Mouse (Mus musculus) cerebellum, adult 9-10 months (tissue): ENCODE measurements around the gene Idh3b.
A peak's percentile ranks its signal among the peaks of the same experiment; 100 is the strongest.

Experiments
- DNase-seq: peaks from one replicate; pipeline ENCODE4 v3.0.0; 2022

Gene Idh3b

GRCm38 (mm10) chr2:130283854-130284654 is at the start of gene Idh3b:
Idh3b (minus strand) TSS chr2:130284547.
- DNase-seq: peak; percentile 85

- no peak for DNase-seq
These were observed 45.2 kb upstream of the Idh3b start for GRCm38 (mm10) chr2:130329502-130329901.

DNA sequence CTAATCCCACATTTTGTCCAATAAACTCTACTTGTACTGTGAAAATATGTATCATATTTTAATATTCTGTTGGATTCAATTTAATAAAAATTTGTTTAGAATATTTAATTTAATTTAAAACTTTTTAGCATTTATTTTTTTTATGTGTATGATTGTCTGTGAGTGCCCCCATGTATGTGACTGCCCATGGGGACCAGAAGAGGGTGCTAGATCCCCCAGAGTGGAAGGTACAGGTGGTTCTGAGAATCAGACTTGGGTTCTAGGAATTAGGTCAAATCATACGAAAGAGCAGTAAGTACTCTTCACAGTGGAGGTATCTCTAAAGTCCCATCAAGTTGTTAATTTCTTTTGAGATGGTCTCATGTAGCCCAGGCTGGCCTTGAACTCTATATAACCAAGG is 42.7 kb upstream of the Idh3b start:
- no peak for DNase-seq

GRCm38 (mm10) chr2:130303014-130303413 is 18.7 kb upstream of the Idh3b start:
- no peak for DNase-seq

DNA sequence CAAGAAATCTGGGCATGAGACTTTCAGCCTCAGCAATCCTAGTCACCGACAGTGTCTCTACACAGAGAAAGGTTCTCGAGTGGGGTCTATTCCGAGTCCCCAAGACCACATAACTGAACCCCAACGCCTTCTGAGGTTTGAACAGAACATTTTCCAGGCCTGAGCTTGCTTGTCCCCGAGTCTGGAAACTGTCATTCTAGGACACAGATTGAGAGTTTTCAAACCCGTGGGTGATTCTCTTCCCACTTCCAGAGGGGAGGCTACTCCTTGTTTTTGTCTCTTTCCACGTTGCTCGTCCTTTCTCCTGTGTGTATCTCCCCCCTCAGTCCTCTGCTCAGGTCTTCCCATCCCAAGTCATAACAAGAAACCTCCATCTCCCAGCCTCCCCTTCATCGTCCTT is 13.2 kb upstream of the Idh3b start:
- no peak for DNase-seq

DNA sequence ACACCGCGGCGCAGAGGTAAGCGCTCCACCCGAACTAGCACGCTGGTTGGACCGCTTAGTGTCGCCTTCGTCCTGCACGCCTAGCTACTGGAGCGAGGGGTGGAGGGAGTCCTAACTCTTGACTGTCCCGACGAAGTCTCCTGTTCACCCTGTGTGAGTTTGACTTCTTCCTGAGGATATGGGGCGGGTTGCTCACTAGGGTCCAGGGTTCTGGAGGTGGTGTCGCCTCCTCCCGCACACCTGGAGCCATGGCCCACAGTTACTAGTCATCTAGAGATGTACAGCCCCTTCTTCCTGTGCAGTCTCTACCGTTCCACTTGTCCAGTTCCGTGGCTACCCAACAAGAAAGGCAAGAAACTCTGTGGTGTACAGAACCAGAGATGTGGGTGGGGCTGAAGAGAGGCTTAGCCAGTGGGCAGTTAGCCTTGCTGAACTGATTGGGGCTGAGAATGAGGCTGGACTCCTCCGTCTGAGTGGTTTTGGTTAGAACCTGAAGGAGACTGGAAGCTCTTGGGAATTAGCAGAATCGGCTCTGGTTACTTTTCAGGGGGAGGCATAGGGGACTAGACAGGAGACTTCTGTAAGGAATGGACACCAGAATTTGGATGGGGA is 11.9 kb upstream of the Idh3b start:
- no peak for DNase-seq

DNA sequence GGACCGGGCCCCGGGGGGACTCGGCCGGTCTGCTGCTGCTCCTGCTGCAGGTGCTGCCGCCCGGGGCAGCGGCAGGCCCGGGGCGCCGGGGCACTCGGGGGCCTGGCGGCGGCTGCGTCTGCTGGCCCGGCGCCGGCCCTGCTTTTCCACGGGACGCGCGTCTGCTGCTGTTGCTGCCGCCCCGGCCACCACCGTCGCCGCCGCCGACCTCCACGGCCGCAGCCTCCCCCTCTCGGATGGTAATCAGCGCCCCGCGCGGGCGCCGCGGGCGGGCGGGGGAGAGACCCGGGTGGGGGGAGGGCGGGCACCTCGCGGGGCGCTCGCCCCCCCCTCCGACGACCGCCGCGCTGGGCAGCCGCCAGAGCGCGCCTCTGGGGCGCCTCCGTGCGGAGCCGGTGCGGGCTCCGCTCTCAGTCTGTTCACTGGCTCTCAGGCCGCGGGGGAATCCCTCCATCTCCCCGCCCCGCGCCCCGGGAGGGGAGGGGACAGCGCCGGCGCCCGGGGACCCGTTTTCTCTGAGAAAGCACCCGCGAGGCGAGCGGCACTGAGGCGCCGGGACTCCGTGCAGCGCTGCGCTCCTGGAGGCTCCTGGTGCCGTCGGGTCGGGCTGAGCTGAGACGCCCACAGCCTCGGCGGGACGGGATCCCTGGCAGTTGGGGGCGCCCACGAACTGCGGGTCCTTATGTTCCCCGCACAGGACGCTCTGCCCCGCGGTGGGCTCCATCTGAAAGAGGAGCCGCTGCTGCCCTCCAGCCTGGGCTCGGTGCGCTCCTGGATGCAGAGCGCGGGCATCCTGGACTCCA is 11.2 kb upstream of the Idh3b start:
- peak; percentile 34 for DNase-seq

DNA sequence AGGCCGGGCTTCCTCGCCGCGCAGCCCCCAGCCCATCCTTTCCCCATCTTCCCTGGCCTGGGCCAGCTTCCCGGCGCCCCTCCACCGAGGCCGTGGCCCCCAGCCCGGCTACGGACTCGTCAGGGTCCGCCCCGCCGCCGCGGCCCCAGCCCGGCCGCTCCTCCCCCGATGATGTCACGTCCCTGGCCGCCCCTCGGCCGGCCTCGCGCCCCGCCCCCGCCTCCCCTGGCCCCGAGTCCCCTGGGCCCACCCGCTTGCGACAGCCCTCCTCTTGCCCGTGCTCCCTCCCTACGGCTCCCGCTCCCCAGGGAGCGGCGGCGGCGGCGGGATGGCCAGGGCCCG is 10.6 kb upstream of the Idh3b start, which contains the start of gene Ebf4:
TSS of gene Ebf4 (plus strand) at position 234 of the 342 bp plus-strand sequence.
- DNase-seq: peak; percentile 20

- DNase-seq: peak; percentile 20
These were observed 10.0 kb upstream of the Idh3b start for GRCm38 (mm10) chr2:130294218-130294935.

DNA sequence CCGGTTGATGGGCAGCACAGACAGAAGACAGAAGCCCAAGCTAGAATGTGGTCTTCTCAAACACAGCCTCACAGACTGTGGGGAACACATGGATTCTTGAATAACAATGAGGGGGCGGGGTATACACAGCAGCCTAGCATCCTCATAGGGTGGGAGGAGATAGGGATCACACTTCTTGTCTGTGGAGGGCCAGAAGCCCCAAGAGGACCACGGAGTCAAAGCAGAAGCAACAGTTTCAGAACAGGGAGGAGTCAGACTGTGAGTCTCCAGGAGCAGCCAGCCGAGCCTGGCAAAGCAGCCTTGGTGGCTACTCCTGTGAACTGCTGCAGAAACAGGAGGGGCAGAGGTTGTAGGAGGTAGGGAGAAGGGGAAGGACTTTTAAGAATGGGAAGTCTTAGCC is 9.1 kb upstream of the Idh3b start:
- DNase-seq: no peak

GRCm38 (mm10) chr2:130293009-130293408 is 8.7 kb upstream of the Idh3b start:
- DNase-seq: no peak

GRCm38 (mm10) chr2:130291434-130291833 is 7.1 kb upstream of the Idh3b start:
- DNase-seq: peak; percentile 86

GRCm38 (mm10) chr2:130289086-130289485 is 4.7 kb upstream of the Idh3b start:
- no peak for DNase-seq

DNA sequence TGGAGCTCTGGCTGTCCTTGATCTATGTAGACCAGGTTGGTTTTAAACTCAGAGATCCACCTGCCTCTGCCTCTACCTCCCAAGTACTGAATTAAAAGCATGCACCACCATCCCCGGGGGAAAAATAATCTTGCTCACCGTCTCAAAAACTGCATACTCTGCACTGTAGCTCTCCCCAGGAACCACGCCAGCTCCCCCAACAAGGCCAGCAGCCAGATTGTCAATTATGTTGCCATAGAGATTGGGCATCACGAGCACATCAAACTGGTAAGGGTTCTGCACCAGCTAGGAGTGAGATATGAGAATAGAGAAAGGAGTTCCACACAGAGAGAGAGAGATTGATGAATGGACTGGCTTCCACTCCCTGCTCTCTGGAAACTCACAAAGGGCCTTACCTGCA is 3.5 kb downstream of the Idh3b start:
- DNase-seq: peak; percentile 26

DNA sequence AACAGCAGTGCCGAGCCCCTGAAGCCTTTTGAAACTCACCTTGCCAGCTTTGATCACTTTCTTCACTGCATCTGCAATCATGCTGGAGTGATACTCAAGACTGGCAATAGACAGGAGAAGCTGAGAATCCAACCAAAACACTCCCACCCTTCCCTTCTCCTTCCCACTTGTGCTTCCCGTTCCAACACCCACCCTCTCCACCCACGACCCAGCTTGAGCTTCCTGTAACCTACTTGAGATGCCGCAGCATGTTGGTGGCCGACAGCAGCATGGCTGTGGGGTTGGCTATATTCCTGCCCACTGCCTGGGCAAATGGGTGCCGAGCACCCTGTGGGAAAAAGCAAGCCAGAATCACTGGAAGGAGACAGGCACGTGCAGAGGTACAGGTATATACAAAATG is 4.1 kb downstream of the Idh3b start:
- no peak for DNase-seq

- no peak for DNase-seq
These were observed 4.7 kb downstream of the Idh3b start for GRCm38 (mm10) chr2:130279600-130280091.

GRCm38 (mm10) chr2:130275649-130276048 is 8.7 kb downstream of the Idh3b start:
- DNase-seq: peak; percentile 55

GRCm38 (mm10) chr2:130274862-130275261 is 9.5 kb downstream of the Idh3b start:
- peak; percentile 50 for DNase-seq

DNA sequence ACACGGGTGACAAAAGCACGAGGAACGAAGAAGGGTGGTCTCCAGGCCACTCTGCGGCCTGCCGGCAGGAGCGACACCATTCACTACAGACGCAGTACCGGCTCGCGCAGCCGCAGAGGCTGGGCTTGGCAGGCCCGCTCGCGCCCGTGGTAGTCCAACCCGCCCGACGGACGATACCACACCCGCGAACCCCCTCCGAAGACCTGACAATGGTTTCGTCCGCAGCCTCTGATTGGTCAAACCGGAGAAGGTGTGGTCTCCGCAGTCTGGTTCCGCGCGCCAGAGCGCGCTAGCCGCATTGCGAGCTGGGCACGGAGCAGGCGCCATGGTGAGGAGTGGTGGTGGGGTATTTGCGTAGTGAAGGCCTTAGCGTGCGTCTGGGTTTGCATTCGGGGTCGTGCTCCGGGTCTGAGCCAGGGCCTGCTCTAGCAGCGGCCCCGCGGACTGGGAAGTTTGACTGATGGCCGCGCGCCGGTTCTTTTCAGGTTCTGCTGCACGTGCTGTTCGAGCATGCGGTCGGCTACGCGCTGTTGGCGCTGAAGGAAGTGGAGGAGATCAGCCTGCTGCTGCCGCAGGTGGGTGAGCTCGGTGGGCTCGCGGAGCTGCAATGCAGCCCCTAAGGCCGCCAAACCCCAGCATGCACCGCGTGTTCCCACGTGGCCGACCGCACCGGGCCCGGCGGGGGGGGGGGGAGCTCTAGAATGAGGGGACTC is 10.0 kb downstream of the Idh3b start, which contains the start of gene Nop56:
TSS of gene Nop56 (plus strand) at position 282 of the 713 bp plus-strand sequence.
- DNase-seq: peak; percentile 100

DNA sequence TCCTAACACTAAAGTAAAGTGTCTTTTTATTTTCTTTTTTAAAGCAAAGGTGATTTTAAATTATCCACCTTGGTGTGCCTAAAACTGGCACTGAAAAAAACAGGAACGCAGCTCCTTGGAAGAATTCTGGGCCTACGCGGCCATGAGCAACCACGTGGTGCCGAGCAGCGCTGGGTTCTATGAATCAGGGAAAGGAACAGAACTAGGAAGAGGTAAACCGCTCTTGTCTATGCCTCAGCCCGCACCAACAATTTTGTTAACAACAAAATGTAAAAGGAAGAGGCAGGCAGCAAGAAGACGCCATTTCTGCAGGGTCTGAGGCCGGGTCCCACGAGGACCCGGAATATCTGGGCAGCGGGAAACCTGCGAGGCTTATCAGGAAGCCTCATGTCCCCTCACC is 10.6 kb downstream of the Idh3b start:
- no peak for DNase-seq

DNA sequence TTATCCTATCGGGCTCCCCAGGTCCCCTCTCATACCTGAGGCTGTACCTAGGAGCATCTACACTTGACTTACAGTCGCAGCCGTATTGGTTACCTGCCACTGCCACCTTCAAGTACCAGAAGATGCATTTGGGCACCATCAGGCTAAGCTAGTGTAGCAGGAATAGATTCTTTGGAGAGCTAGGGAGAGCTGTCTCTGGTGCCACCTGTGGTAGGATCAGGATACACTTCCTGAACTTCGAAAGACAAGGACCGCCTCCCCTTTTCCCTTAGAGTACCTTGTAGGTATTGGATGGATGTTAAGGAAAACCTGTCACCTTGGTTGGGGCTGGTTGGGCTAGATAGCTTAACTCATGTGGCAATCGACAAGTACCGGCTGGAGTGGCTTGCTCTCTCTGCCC is 16.3 kb downstream of the Idh3b start:
- no peak for DNase-seq

DNA sequence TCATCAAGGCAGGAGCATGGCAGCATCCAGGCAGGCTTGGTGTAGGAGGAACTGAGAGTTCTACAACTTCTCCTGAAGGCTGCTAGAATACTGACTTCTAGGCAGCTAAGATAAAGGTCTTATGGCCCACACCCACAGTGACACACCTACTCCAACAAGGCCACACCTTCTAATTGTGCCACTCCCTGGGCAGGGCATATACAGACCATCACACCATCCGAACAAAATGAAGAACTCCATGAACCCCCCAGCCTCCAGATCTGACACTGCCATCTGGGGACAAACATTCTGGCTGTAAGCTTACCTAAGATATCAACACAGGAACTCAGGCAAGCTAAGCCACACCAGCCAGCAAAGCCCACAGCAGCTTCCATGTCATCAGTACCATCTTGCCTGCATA is 18.8 kb downstream of the Idh3b start:
- no peak for DNase-seq
